Mouse (Mus musculus): ENCODE results near the gene Srrm1.
A peak's percentile ranks its signal among the peaks of the same experiment; 100 is the strongest.

Srrm1 gene

DNA sequence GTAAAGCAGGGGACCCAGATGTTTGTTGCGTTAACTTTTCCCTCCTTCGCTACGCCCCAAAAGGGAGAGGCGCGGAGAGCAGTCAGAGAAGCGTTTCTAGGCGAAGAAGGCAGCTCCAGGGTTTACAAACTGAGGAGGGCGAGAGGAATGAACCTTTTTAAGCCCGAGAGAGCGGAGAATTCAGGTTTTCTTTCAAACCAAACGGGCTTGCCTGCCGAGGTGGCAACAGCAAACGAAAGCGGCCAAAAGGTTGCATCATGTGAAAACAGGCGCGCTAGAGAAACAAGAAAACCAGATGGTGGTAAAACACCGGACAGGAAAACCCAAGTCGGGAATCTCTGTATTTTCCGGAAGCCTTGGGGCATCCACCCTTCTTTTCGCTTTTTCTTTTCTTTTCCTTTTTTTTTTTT, 81.7 kb downstream of the Srrm1 start:
- DNase-seq, result peak; percentile 40

Measured in thymus, postnatal 4 days (tissue).